Mouse (Mus musculus): ENCODE results near the gene Tbc1d1.

Gene Tbc1d1

DNA sequence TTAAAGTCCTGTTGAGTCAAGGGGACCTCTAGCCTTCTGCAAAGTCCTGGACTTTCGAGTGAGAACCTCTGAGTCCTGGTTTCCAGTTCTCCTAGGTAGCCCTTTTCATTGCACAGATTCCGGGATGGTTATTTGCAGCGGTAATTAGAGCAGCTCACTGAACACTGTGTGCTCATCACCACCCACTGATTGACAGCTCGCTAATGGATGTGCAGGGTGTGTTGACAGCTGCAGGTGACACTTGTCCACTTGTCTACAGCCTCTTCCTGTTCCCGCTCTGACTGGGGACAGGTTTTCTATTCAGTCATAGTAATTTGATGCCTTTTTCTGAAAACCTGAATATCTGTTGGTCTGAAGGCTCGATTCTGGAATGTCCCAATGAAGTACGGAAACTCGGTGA is 50.8 kb downstream of the Tbc1d1 start:
- no peak for DNase-seq (ENCODE audit: low read depth)

- no peak for DNase-seq (ENCODE audit: low read depth)
These were observed 51.7 kb downstream of the Tbc1d1 start for GRCm38 (mm10) chr5:64207800-64208199.

DNA sequence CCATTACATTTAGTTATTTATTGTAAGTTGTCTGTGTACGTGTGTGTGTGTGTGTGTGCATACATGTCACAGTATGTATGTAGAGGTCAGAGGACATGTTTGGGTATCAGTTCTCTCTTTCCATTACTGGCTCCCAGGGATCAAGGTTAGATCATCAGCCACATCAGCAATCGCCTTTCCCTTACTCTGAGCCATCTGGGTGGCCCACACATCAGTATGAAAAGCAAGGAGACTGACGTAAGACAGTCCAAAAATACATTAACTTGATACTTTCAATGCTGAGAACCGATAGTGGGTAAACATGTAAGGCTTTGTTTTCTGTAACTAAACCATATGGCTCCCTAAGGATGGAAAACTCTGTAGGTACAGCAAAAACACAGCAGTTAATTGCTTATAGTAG is 54.7 kb downstream of the Tbc1d1 start:
- no peak for DNase-seq (ENCODE audit: low read depth)

GRCm38 (mm10) chr5:64211284-64211683 is 55.2 kb downstream of the Tbc1d1 start:
- no peak for DNase-seq (ENCODE audit: low read depth)

GRCm38 (mm10) chr5:64212206-64212605 is 56.1 kb downstream of the Tbc1d1 start:
- no peak for DNase-seq (ENCODE audit: low read depth)

GRCm38 (mm10) chr5:64212619-64213018 is 56.5 kb downstream of the Tbc1d1 start:
- DNase-seq (ENCODE audit: low read depth) = no peak

DNA sequence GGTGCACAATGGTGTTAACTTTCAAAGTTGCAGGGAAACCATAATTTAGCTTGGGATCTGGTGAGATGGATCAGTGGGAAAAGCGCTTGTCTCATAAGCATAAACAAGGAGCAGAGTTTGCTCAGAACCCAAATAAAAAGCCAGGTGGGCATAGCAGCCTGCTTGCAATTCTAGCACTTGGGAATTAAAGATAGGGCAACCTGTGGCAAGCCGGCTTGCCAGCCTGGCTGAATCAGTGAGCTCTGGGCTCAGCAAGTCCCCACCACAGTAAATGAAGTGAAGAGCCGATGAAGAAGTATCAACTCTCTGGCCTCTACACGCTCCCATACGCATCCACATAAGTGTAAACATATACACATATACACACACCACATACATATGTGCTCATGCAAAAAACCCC is 59.7 kb downstream of the Tbc1d1 start:
- no peak for DNase-seq (ENCODE audit: low read depth)

DNA sequence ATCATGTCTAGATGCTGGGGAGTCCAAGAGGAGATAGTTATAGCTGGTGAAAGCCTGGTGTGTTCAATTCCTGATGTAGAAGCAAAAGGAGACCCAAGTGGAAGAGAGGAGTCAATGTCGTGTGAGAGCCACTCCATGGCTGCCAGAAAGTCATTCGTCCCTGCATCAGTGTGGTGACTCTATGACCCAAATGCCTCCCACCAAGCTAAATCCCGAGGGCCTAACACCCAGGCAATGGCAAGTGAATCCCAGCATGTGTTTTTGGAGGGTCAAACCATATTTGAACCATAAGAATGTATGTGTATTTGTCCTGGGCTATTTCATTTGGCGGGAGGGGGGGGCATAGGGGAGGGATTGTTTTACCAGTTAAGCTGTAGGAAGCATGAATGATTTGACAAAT is 60.2 kb downstream of the Tbc1d1 start:
- DNase-seq (ENCODE audit: low read depth) = no peak

GRCm38 (mm10) chr5:64217256-64217655 is 61.2 kb downstream of the Tbc1d1 start:
- no peak for DNase-seq (ENCODE audit: low read depth)

GRCm38 (mm10) chr5:64217816-64218602 is 61.9 kb downstream of the Tbc1d1 start:
- DNase-seq (ENCODE audit: low read depth) = peak; percentile 18

DNA sequence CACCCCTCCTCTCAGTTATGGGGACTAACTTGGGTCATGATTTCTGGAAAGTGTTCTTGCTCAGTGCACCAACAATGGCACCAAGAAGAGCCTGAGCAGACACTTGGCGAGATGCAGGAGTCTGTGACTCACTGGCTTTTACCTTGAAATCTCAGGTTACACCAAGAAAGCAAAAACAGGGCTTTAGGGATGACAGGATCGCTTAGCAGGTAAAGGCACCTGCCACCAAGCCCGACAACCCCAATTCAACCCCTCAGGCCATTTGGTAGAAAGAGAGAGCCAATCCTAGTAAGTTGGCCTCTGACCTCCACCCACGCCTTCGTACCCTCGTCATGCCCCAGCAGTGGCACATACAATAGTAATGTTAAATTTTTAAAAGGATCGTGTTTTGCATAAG is 62.5 kb downstream of the Tbc1d1 start:
- DNase-seq (ENCODE audit: low read depth) = no peak

GRCm38 (mm10) chr5:64220776-64221175 is 64.7 kb downstream of the Tbc1d1 start:
- DNase-seq (ENCODE audit: low read depth) = no peak

GRCm38 (mm10) chr5:64224735-64225425 is 68.8 kb downstream of the Tbc1d1 start:
- DNase-seq (ENCODE audit: low read depth) = no peak

DNA sequence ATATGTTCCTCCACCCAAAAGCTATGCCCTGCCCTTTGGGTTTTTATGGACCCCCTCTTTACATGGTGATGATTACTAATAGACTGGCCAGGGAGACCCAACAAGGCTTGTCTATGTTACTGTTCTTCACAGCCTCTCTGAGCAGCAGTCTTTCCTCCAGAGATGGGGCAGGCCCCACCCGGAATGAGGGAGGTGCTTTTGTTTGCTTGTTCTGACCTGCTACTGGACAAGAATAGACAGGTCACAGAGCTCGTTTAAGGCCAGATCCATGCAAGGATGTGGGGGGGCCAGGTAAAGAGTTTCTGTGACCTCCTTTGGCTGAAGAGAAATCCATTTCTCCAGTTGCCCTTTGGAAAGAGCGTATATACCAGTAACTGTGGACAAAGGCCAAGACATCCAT is 72.1 kb downstream of the Tbc1d1 start:
- no peak for DNase-seq (ENCODE audit: low read depth)

- DNase-seq (ENCODE audit: low read depth) = peak; percentile 17
These were observed 73.3 kb downstream of the Tbc1d1 start for GRCm38 (mm10) chr5:64229336-64229866.

GRCm38 (mm10) chr5:64230061-64230466 is 74.0 kb downstream of the Tbc1d1 start:
- peak; percentile 88 for DNase-seq (ENCODE audit: low read depth)

GRCm38 (mm10) chr5:64230507-64231041 is 74.5 kb downstream of the Tbc1d1 start:
- peak; percentile 53 for DNase-seq (ENCODE audit: low read depth)

GRCm38 (mm10) chr5:64232872-64233271 is 76.8 kb downstream of the Tbc1d1 start:
- DNase-seq (ENCODE audit: low read depth) = no peak

- DNase-seq (ENCODE audit: low read depth) = peak; percentile 50
These were observed 78.3 kb downstream of the Tbc1d1 start for GRCm38 (mm10) chr5:64234269-64234985.

DNA sequence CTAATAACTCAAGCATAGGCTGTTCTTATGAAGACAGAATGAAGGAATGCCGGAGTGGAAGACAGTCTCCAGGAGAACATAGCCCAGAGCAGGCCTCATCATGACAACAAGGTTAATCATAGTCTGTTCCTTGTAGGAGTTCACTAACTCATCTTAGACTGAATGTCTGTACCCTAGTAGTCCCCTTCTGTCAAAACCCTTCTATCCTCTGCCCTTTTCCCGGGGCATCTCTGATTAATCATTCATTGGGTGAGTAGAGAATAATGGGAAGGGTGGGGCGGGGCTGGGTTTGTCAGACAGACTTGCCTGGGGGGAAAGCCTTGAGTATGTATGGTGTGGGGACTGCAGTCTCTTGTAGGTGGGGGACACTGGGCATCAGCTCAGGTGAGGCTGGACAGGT is 79.1 kb downstream of the Tbc1d1 start:
- no peak for DNase-seq (ENCODE audit: low read depth)

- no peak for DNase-seq (ENCODE audit: low read depth)
These were observed 80.5 kb downstream of the Tbc1d1 start for GRCm38 (mm10) chr5:64236561-64236960.

GRCm38 (mm10) chr5:64237263-64237662 is 81.2 kb downstream of the Tbc1d1 start:
- DNase-seq (ENCODE audit: low read depth) = no peak
